Mouse (Mus musculus) right cerebral cortex, postnatal 4 days (tissue): Measurements from ENCODE around the gene Zfp157.
"Not testable (repeated sequence)": the region's sequence is repeated elsewhere in the genome, so short reads cannot be mapped to it uniquely, and the experiment has no call there.

Source experiments
- DNase-seq: peaks from one replicate; pipeline ENCODE4 v3.0.0-alpha.2; 2022

Gene Zfp157

DNA sequence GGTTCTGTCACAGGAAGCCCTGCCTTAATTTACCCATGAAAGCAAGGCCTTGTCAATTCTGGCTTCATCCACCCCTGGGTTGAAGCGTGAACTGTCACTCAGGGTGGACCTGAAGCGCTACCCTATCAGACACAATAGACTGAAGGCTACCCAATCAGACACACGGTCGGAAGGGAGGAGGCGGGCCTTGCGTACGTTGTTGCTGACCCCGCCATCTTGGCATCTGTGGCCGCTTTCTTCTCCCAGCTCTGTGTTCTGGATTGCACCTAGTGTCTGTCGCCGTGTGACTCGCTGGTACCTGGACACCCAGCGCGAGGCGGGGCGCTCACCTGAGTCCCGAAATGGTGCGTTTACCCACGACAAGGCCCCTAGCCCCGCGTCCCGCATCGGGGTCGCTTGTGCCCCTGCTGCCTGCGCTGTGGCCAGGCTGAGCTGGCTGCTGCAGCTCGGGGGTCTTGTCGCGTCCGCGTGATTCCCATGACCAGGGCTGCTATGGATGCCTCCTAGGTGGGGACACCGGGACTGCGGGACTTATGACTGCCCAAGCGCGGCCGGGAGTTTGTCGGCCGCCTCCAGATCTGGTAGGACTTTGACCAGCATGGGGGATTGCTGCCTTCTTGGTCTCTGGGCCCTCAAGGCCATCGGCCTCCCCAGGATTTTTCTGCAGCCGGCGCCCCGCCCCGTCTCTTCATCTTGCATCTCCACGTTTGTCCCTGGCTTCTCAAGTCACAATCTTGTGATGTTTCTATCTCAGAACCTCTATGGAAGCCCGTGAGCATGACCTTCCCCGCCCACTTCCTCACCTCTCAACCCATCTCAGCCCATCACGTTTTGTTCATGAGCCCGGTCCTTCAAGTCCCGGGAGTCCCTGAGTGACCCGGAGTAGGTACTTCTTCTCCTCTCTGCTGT lies at the start of gene Zfp157:
Gene Zfp157, plus strand, starts transcription at position 183 of the 909 bp plus-strand sequence.
- peak; percentile 86 for DNase-seq

GRCm38 (mm10) chr5:138397795-138398337 lies 43.4 kb upstream of the Zfp157 start:
- DNase-seq: no peak

DNA sequence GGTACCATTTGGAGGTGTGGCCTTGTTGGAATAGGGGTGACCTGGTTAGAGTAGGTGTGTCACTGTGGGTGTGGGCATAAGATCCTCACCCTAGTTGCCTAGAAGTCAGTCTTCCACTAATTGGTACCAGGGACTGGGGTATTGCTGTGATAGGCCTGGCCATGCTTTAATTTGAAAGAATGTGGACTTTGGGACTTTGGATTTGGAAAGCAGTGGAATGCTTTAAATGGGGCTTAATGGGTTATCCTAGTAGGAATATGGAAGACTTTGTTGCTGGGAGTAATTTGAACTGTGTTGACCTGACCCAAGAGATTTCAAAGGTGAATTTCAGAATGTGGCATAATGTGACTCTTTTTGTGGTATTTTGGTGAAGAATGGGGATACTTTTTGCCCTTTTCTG lies 40.8 kb upstream of the Zfp157 start:
- not testable (repeated sequence) for DNase-seq

- no peak for DNase-seq
Observed at GRCm38 (mm10) chr5:138458371-138458770, 17.1 kb downstream of the Zfp157 start.

GRCm38 (mm10) chr5:138459107-138459506 lies 17.8 kb downstream of the Zfp157 start:
- DNase-seq: no peak

GRCm38 (mm10) chr5:138473601-138474000 lies 32.3 kb downstream of the Zfp157 start:
- peak; percentile 47 for DNase-seq

DNA sequence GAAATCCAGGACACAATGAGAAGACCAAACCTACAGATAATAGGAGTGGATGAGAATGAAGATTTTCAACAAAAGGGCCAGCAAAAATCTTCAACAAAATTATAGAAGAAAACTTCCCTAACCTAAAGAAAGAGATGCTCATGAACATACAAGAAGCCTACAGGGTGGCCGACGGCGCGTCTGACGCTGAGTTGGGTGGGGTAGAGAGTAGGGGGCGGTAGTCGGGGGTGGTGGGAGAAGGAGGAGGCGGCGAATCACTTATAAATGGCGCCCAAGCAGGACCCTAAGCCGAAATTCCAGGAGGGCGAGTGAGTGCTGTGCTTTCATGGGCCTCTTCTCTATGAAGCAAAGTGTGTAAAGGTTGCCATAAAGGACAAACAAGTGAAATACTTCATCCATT lies 63.3 kb downstream of the Zfp157 start:
- DNase-seq: not testable (repeated sequence)
